Mouse (Mus musculus): ENCODE data around the gene Stx8. TPM values are rescaled to one million over a fixed set of nuclear protein-coding genes. Genes with fewer than 3 reads are reported as not detected.

The Stx8 gene
- polyA plus RNA-seq, 1 experiment from 2014 or later = 48.6 TPM

GRCm38 (mm10) chr11:67975252-67975651 is 9.3 kb downstream of the Stx8 start:
- H3K4me1 ChIP-seq (ENCODE audit: insufficient read depth) = no peaks in the 10 kb centered on the region
- no peak overlapping the region for H3K4me3 ChIP-seq (ENCODE audit: low read depth, low read length)
- H3K36me3 ChIP-seq (ENCODE audit: insufficient read depth) = peaks cover 6% of the 10 kb centered on the region; the same call in 1 of the 2 replicates
- TF ChIP-seq CTCF (IDR thresholded peaks at IDR 0.05; ENCODE audit: low read depth) = peak; percentile 45
- DNase-seq (peak; percentile 81), ATAC-seq (ENCODE audit: insufficient read depth) (no peak)
- no peak overlapping the region for H3K4me2 ChIP-seq
- WGBS = 4% methylated on average over 2 of the region's 2 CpGs
- H3K9ac ChIP-seq = no peak overlapping the region
- H3K9me3 ChIP-seq (ENCODE audit: low read depth, low read length) = no peaks in the 10 kb centered on the region
- no peaks in the 10 kb centered on the region for H3K27me3 ChIP-seq (ENCODE audit: insufficient read depth, low read length)
- no peak overlapping the region for H3K27ac ChIP-seq (ENCODE audit: low read depth)

DNA sequence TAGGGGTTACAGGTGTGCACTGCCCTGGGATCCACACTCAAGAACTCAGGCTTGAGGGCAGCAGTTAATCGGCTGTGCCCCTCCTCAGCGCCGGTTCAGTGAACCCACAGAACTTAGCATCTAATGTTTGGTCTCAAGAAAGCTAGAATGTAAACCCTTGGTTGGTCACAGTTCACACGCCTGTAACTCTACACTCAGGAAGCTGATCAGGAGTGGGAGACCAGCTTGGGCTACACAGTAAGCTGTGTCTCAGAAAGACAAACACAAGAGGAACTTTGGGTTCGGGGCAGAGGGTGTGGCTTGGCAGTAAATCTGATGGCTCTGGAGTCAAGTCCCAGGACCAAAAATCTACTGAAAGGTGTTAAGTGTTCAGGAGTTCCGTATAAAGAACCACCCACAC is 17.6 kb downstream of the Stx8 start:
- 81% methylated on average over 6 of the region's 6 CpGs for WGBS
- no peak overlapping the region for H3K9ac ChIP-seq

DNA sequence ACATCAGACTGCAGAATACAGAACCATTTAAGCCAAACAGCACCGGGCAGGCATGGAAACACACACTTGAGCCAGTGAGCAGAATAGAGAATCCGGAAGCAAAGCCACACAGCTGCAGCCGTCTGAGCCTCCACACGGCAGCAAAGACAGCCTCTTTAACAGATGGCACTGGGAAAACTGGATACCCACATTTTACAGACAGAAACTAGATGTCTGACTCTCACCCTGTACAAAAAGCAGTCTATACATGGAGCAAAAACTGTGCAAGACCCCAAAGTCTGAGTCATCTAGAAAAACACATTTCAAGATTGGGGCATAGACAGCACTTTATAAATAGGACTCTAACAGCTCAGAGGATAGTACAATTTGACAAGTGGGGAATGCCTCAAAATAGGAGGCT is 25.2 kb downstream of the Stx8 start:
- no peak for DNase-seq
- WGBS = 79% methylated on average over 4 of the region's 4 CpGs
- H3K9ac ChIP-seq = no peak overlapping the region
- H3K4me2 ChIP-seq = no peak overlapping the region
- no peak for TF ChIP-seq CTCF (IDR thresholded peaks at IDR 0.05; ENCODE audit: low read depth)
- H3K27ac ChIP-seq (ENCODE audit: low read depth) = no peak overlapping the region
- H3K4me3 ChIP-seq (ENCODE audit: low read depth, low read length) = no peak overlapping the region
- no peak for ATAC-seq (ENCODE audit: insufficient read depth)
- H3K36me3 ChIP-seq (ENCODE audit: insufficient read depth) = no peaks in the 10 kb centered on the region
- no peaks in the 10 kb centered on the region for H3K27me3 ChIP-seq (ENCODE audit: insufficient read depth, low read length)
- no peaks in the 10 kb centered on the region for H3K9me3 ChIP-seq (ENCODE audit: low read depth, low read length)
- no peaks in the 10 kb centered on the region for H3K4me1 ChIP-seq (ENCODE audit: insufficient read depth)

More for the DNA sequence above, 17.6 kb downstream of the Stx8 start:
- no peaks in the 10 kb centered on the region for H3K27me3 ChIP-seq (ENCODE audit: insufficient read depth, low read length)
- H3K27ac ChIP-seq (ENCODE audit: low read depth) = no peak overlapping the region
- no peaks in the 10 kb centered on the region for H3K9me3 ChIP-seq (ENCODE audit: low read depth, low read length)
- no peak overlapping the region for H3K4me3 ChIP-seq (ENCODE audit: low read depth, low read length)
- H3K36me3 ChIP-seq (ENCODE audit: insufficient read depth) = no peaks in the 10 kb centered on the region
- H3K4me1 ChIP-seq (ENCODE audit: insufficient read depth) = no peaks in the 10 kb centered on the region
- TF ChIP-seq CTCF (IDR thresholded peaks at IDR 0.05; ENCODE audit: low read depth) = no peak
- H3K4me2 ChIP-seq = no peak overlapping the region
- DNase-seq (no peak), ATAC-seq (ENCODE audit: insufficient read depth) (no peak)

GRCm38 (mm10) chr11:67995965-67996364 is 30.0 kb downstream of the Stx8 start:
- no peak overlapping the region for H3K4me2 ChIP-seq
- no peaks in the 10 kb centered on the region for H3K9me3 ChIP-seq (ENCODE audit: low read depth, low read length)
- no peaks in the 10 kb centered on the region for H3K36me3 ChIP-seq (ENCODE audit: insufficient read depth)
- no peak overlapping the region for H3K27ac ChIP-seq (ENCODE audit: low read depth)
- ATAC-seq (ENCODE audit: insufficient read depth) = no peak
- no peak overlapping the region for H3K4me3 ChIP-seq (ENCODE audit: low read depth, low read length)
- no peak overlapping the region for H3K9ac ChIP-seq
- H3K27me3 ChIP-seq (ENCODE audit: insufficient read depth, low read length) = no peaks in the 10 kb centered on the region
- no peak for DNase-seq
- no peaks in the 10 kb centered on the region for H3K4me1 ChIP-seq (ENCODE audit: insufficient read depth)
- 79% methylated on average over 4 of the region's 4 CpGs for WGBS
- TF ChIP-seq CTCF (IDR thresholded peaks at IDR 0.05; ENCODE audit: low read depth) = no peak

DNA sequence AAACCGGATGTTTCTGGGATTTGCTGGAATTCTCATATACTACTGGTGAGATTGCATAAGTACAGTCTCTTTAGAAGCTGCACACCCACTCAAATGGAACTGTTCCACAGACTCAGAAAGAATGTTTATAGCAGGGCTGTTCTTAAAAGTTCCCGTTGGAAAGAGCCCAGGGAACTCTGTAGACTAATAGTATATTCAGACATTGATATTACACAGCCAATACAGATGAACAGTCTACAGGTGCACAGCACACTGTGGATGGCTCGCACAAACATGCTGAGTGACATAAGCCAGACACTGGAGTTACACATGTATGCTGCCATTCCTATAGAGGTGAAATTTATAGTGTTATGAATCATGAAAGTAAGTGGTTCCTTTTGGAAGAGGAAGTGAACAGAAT is 32.9 kb downstream of the Stx8 start:
- Histone ChIP-seq H3K4me1 (ENCODE audit: insufficient read depth) (no peaks in the 10 kb centered on the region), H3K27ac (ENCODE audit: low read depth) (no peak overlapping the region), H3K36me3 (ENCODE audit: insufficient read depth) (no peaks in the 10 kb centered on the region), H3K4me2 (no peak overlapping the region), H3K9ac (no peak overlapping the region), H3K4me3 (ENCODE audit: low read depth, low read length) (no peak overlapping the region), H3K27me3 (ENCODE audit: insufficient read depth, low read length) (no peaks in the 10 kb centered on the region), H3K9me3 (ENCODE audit: low read depth, low read length) (no peaks in the 10 kb centered on the region)
- TF ChIP-seq CTCF (IDR thresholded peaks at IDR 0.05; ENCODE audit: low read depth) = no peak
- WGBS = 84% methylated on average over 3 of the region's 3 CpGs
- no peak for ATAC-seq (ENCODE audit: insufficient read depth)
- DNase-seq = no peak

- ATAC-seq (ENCODE audit: insufficient read depth) = no peak
- Histone ChIP-seq H3K4me1 (ENCODE audit: insufficient read depth) (no peaks in the 10 kb centered on the region), H3K27ac (ENCODE audit: low read depth) (no peak overlapping the region), H3K4me3 (ENCODE audit: low read depth, low read length) (no peak overlapping the region), H3K9me3 (ENCODE audit: low read depth, low read length) (no peaks in the 10 kb centered on the region), H3K36me3 (ENCODE audit: insufficient read depth) (no peaks in the 10 kb centered on the region), H3K27me3 (ENCODE audit: insufficient read depth, low read length) (no peaks in the 10 kb centered on the region), H3K9ac (no peak overlapping the region), H3K4me2 (no peak overlapping the region)
- 64% methylated on average over 5 of the region's 5 CpGs for WGBS
- DNase-seq = peak; percentile 64
- TF ChIP-seq CTCF (IDR thresholded peaks at IDR 0.05; ENCODE audit: low read depth) = peak; percentile 63
These were observed 33.6 kb downstream of the Stx8 start for GRCm38 (mm10) chr11:67999629-68000028.

GRCm38 (mm10) chr11:68004191-68004590 is 38.2 kb downstream of the Stx8 start:
- Histone ChIP-seq H3K27ac (ENCODE audit: low read depth) (no peak overlapping the region), H3K9me3 (ENCODE audit: low read depth, low read length) (no peaks in the 10 kb centered on the region), H3K4me1 (ENCODE audit: insufficient read depth) (peaks cover 12% of the 10 kb centered on the region), H3K4me2 (no peak overlapping the region), H3K4me3 (ENCODE audit: low read depth, low read length) (no peak overlapping the region), H3K9ac (no peak overlapping the region), H3K27me3 (ENCODE audit: insufficient read depth, low read length) (no peaks in the 10 kb centered on the region), H3K36me3 (ENCODE audit: insufficient read depth) (no peaks in the 10 kb centered on the region)
- ATAC-seq (ENCODE audit: insufficient read depth) (peak; percentile 24; the same call in 1 of the 2 replicates), DNase-seq (peak; percentile 87)
- peak; percentile 96 for TF ChIP-seq CTCF (IDR thresholded peaks at IDR 0.05; ENCODE audit: low read depth)
- WGBS = 20% methylated on average over 6 of the region's 6 CpGs
